Comparison of ENCODE assay signal across 22 mouse cellular contexts in genomic region chr13:34277611-34278010, GRCm38 (mm10).
"Had no signal": no experiment of that assay in that cellular context is flagged by ENCODE, and none has a peak within 500 bp of the region (broad histone marks: within the 10 kb centered on the region; RNA-seq: fewer than 3 reads in every experiment).

No protein-coding gene starts in this region.

- DNase-seq: gastrocnemius, adult 2 months; gastrocnemius, postnatal 10 days; gastrocnemius, postnatal 25 days; heart, adult 18-20 months; heart, postnatal 10 days; heart, postnatal 4 days; kidney, adult 18-20 months; kidney, adult 8-10 months; kidney, postnatal 10 days; kidney, postnatal 25 days had no signal

- H3K27me3 ChIP-seq: heart, embryonic 12.5 days; hindbrain, embryonic 12.5 days; intestine, embryonic 15.5 days; limb, embryonic 12.5 days; liver, embryonic 12.5 days had no signal

- H3K4me1 ChIP-seq: intestine, embryonic 15.5 days had no signal

- H3K36me3 ChIP-seq: heart, embryonic 10.5 days; intestine, embryonic 15.5 days; limb, embryonic 10.5 days; limb, embryonic 12.5 days had no signal

- ATAC-seq: inflammation-experienced regulatory T-cells, adult 6 months; intestine, embryonic 15.5 days; intestine, postnatal 0 days; liver, embryonic 12.5 days had no signal

- H3K9ac ChIP-seq: heart, embryonic 12.5 days; hindbrain, embryonic 12.5 days; hindbrain, embryonic 14.5 days; intestine, embryonic 15.5 days; limb, embryonic 12.5 days; liver, embryonic 12.5 days; liver, embryonic 14.5 days had no signal

- H3K9me3 ChIP-seq: heart, embryonic 10.5 days; hindbrain, embryonic 10.5 days; hindbrain, embryonic 12.5 days; intestine, embryonic 15.5 days; limb, embryonic 10.5 days; limb, embryonic 12.5 days; liver, embryonic 12.5 days had no signal

- H3K4me3 ChIP-seq: gastrocnemius, adult 2 months; heart, embryonic 10.5 days; heart, embryonic 12.5 days; hindbrain, embryonic 10.5 days; hindbrain, embryonic 12.5 days; intestine, embryonic 15.5 days; limb, embryonic 10.5 days; limb, embryonic 12.5 days; liver, embryonic 12.5 days had no signal

- H3K27ac ChIP-seq: heart, embryonic 10.5 days; hindbrain, embryonic 12.5 days; hindbrain, embryonic 14.5 days; intestine, embryonic 15.5 days; limb, embryonic 10.5 days; limb, embryonic 12.5 days; liver, embryonic 14.5 days had no signal

- H3K4me2 ChIP-seq: heart, embryonic 12.5 days; hindbrain, embryonic 12.5 days; hindbrain, embryonic 14.5 days; intestine, embryonic 15.5 days; limb, embryonic 12.5 days; liver, embryonic 12.5 days had no signal
